Mouse (Mus musculus) cerebral cortex, adult 2 months (tissue): ENCODE results near the gene Ccdc22.

Experiments
- WGBS: fragments of 180-500 bp; shearing (Covaris S2); methylation state at CpG from one replicate; pipeline ENCODE4 v1.1.7; 2018; 5-methylcytosine and 5-hydroxymethylcytosine counted together

The Ccdc22 gene

GRCm38 (mm10) chrX:7604879-7605574 lies at the start of gene Ccdc22:
Gene Ccdc22, minus strand, starts transcription at chrX:7605517.
- WGBS = 6% methylated on average over 28 of the region's 28 CpGs

DNA sequence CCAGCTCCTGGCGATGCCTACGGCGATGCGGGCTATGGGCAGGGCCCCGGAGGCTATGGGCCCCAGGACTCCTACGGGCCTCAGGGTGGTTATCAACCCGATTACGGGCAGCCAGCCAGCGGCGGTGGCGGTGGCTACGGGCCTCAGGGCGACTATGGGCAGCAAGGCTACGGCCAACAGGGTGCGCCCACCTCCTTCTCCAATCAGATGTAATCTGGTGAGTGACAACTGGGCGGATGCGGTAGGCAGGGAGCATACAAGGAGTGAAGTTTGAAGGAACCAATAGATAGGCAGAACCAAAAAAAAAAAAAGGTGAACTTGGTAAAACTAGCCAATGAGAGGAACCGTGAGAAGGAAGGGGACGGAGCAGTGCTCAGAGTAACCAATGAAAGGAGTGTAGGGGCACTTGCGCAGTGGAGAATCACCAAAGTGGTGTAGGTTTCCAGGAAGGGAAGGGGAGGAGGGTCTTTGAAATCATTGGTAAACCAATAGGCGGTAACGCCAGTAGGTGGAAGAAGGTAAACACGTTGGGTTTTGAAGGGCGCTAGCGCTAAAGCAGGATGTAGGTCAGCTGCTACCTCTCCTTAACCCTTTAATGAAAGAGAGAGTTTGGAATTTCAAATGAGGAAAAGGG lies 43.5 kb upstream of the Ccdc22 start:
- WGBS = 6% methylated on average over 25 of the region's 25 CpGs

GRCm38 (mm10) chrX:7645349-7645748 lies 40.0 kb upstream of the Ccdc22 start:
- 9% methylated on average over 5 of the region's 5 CpGs for WGBS

GRCm38 (mm10) chrX:7640785-7641184 lies 35.5 kb upstream of the Ccdc22 start:
- 45% methylated on average over 12 of the region's 12 CpGs for WGBS

DNA sequence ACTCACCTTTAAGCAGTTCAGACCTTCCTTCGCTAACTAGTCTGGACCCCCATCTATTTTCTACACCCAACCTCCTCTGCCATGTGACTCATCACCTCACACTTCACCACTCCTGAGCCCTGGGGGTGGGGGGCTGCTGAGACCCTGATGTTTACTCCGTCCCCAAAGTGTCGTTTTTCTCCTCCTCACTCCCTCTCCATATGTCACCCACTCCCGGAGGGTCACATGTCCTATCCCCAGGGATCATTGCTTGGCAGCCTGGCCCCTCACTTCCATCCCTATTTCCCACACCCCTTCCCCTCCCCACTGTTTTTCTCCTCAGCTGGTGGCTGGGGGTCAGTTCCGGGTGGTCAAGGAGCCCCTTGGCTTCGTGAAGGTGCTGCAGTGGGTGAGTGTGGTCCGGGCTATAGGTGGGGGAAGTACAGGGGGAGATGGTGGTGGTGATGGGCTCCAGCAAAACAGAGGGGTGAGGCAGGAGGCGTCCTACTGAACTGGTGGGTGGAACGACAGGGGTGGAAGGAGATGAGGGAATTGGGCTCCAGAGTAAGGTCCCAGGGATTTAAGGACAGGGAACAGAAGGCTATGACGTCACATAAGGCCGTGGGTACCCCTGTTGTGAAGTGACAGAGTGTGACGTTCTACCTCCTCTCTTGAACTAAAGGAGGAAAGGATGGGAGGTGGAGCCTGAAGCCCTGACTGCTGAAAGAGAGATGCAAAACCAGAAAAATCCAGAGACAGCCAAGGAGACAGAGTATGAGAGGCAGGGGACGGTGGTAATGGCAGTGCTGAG lies 34.4 kb upstream of the Ccdc22 start:
- 7% methylated on average over 13 of the region's 13 CpGs for WGBS

DNA sequence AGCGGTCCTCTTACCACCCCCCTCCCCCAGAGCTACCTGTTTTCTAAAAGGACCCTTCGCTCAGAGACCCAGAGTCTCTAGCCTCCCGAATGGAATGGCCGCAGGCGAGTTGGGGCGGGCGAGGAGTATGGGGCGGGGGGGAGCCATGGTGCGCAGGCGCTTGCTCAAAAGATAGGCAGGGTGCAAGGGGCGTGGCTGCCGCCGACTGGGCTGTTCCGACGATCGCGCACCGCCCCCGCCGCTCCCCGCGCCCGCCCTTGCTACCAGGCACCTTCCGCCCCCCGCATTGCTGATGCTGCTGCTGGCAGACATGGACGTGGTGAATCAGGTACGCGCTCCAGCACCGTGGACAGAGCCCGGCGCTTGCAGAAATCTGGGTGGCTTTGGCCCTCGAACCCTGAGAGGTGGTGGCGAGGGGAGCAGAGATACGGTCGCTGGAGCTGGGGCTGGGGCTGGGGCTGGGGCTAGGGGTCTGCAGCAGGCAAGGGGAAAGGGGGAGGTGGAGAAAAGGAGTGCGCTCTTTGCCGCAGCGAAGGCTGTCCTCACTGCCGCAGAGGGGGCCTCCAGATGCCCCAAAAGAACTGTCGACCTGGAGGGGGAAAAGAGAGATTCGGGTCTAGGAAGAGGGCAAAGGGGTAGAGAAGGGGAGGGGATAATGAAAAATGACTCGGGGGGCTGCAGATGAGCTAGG lies 33.2 kb upstream of the Ccdc22 start, which contains the start of gene Syp:
Gene Syp, plus strand, starts transcription at position 71 of the 691 bp plus-strand sequence.
- WGBS = 2% methylated on average over 38 of the region's 42 CpGs

GRCm38 (mm10) chrX:7635101-7635500 lies 29.8 kb upstream of the Ccdc22 start:
- WGBS = 41% methylated on average over 3 of the region's 3 CpGs

DNA sequence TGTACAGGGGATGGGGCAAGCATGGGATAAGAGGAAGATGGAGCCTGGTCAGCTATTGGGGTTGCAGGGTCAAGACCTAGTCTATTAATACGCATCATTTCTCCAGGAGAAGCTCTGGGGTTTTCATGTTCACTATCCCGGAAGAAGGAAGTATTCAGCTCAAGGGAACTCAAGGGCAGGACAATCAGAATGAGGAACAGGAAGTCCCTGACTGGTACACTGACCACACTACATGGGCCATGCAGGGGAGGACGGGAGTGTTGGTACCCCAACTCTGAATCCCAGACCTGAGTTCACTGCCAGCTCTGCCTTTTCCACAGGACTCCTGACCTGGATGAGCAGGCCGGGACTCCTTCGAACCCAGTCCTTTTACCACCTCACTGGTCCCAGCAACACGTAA lies 27.2 kb upstream of the Ccdc22 start:
- 97% methylated on average over 6 of the region's 6 CpGs for WGBS

GRCm38 (mm10) chrX:7617889-7618551 lies 12.7 kb upstream of the Ccdc22 start:
- WGBS = 90% methylated on average over 12 of the region's 12 CpGs

DNA sequence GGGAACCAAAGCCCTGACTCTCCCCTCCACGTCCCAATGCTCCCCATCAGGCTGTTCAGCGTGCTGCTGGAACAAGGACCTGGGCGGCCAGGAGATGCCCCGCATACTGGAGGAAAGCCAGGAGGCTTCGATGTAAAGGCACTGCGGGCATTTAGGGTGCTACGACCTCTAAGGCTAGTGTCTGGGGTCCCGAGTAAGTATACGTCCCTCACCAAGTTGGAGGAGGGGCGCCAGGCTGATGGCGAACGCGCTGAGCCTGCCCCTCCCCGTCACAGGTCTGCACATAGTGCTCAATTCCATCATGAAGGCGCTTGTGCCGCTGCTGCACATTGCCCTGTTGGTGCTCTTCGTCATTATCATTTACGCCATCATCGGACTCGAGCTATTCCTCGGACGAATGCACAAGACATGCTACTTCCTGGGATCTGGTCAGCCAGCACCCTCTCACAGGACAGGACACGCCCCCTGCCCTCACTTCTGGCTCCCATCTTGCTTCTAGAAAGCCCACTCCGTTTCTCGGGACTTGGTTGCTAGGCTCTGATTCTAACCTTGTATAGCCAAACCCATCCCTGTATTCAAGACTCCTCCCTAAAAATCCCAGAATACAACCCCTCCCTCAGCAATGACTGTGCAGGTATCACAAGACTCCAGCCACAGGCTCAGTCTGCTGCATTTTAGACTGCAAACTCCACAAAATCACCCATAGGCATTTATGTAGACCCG lies 5.4 kb upstream of the Ccdc22 start:
- 4% methylated on average over 26 of the region's 26 CpGs for WGBS

DNA sequence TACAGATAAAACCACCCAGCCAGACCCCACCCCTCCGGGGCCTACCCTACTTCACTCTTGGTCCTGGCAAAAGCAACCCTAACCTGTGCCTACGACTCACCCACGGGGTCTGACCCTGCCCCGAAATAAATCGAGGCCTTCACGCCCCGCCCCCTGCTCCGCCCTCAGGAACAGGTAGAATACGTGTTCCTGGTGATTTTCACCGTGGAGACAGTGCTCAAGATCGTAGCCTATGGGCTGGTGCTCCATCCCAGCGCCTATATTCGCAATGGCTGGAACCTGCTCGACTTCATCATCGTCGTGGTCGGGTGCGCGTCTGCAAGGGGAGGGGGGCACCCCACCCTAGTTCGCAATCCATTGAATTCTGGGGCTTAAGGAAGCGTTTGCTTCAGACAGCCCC lies 4.7 kb upstream of the Ccdc22 start:
- 7% methylated on average over 21 of the region's 21 CpGs for WGBS

- 86% methylated on average over 6 of the region's 6 CpGs for WGBS
Observed at GRCm38 (mm10) chrX:7606783-7607182, 1.5 kb upstream of the Ccdc22 start, which contains the start of gene Cacna1f. Gene Cacna1f, plus strand, starts transcription at chrX:7607083.

DNA sequence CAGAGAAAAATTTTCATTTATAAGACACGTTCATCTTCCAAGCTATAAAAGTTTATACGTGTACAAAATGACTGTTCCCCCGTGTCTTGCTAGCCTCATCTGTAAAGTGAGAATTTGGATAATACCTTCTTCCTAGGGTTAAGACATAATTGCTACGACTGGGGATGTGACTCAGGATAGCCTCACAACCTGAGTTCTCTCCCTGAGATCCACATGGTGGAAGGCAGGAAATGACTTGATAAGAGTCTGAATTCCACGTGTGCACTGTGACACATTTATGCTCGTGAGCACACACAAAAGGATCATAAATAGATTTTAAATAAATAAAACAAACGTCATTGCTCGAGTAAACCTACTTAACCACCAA lies 241 bp upstream of the Ccdc22 start:
- WGBS = 27% methylated on average over 8 of the region's 8 CpGs

GRCm38 (mm10) chrX:7604004-7604403 lies 1.3 kb downstream of the Ccdc22 start:
- WGBS = 72% methylated on average over 7 of the region's 7 CpGs

DNA sequence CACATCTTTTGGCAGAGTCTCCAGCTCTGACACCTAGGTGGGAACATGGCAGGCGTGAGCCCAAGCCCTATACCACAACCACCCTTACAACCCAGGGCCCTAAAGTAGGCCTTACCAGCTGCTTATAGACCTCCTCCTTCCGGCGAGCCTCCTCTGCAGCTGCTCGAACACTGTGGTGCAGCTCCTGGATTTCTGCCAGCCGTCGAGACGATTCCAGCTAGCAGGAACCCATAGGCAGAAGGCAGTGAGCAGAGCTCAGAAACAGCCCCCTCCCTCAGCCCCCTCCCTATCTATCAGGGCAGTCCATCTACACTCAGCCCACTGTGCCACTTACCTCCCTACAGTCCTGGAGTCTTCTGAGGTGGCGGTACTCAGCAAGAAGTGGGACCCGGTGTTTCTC lies 9.9 kb downstream of the Ccdc22 start:
- 43% methylated on average over 9 of the region's 9 CpGs for WGBS

DNA sequence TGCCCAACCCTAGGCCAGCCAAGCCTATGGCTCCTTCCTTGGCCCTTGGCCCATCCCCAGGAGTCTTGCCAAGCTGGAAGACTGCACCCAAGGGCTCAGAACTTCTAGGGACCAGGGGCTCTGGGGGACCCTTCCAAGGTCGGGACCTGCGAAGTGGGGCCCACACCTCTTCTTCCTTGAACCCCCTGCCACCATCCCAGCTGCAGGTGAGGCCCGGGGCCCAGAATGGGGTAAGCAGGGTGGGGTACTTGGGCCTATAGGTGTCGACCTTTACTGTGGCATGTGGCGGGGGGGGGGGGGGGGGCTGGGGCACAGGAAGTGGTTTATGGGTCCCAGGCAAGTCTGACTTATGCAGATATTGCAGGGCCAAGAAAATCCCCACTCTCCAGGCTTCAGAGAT lies 19.0 kb downstream of the Ccdc22 start:
- 90% methylated on average over 4 of the region's 5 CpGs for WGBS

DNA sequence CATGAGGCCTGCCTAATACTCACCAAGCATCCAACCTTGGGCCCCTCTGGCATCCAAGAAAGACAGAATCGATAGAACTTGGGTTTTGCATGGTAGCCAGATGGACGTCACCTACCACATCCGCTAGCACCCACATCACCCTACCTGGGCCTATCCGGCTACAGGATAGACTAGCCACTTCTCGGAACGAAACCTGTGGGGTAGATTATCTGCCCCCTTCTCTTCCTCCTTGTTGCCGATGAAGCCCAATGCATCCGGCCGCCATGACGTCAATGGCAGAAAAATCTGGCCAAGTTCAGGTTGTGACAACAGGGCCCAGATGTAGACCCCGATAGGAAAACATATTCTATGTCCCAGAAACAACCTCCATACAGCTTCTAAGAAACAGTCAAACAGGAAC lies 21.4 kb downstream of the Ccdc22 start:
- 96% methylated on average over 11 of the region's 11 CpGs for WGBS

DNA sequence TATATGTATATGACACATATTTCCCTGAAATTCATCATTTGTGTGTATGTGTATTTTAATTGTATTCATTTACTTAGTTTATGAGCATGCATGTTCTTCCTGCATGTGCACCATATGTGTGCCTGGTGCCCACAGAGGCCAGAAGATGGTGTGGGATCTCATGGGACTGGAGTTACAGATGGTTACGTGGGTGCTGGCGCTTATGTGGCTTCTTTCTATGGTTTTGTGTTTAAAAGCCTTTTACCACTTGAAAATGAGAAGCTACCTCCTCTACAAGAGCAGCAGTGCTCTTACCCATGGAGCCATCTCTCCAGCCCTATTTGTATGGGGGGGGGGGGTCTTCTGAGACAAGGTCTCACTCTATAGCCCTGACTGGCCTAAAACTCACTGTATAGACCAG lies 24.2 kb downstream of the Ccdc22 start:
- 64% methylated on average over 2 of the region's 2 CpGs for WGBS

DNA sequence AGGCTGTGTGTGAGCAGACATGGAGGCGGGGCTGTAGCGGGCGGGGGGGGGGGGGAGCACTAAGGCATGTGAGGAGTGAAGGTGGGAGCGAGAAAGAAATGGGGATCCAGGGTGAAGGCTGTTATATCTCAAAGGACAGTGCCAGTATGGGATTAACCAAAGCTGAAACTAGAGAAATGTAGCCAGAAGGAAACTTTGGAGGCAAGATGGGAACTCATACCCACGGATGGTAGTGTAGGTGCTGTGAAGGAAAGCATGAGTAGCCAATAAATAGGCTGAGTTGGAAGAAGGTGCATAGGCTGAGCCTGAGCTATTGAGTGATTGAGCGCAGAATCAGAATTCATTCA lies 30.5 kb downstream of the Ccdc22 start:
- WGBS = 9% methylated on average over 6 of the region's 6 CpGs

DNA sequence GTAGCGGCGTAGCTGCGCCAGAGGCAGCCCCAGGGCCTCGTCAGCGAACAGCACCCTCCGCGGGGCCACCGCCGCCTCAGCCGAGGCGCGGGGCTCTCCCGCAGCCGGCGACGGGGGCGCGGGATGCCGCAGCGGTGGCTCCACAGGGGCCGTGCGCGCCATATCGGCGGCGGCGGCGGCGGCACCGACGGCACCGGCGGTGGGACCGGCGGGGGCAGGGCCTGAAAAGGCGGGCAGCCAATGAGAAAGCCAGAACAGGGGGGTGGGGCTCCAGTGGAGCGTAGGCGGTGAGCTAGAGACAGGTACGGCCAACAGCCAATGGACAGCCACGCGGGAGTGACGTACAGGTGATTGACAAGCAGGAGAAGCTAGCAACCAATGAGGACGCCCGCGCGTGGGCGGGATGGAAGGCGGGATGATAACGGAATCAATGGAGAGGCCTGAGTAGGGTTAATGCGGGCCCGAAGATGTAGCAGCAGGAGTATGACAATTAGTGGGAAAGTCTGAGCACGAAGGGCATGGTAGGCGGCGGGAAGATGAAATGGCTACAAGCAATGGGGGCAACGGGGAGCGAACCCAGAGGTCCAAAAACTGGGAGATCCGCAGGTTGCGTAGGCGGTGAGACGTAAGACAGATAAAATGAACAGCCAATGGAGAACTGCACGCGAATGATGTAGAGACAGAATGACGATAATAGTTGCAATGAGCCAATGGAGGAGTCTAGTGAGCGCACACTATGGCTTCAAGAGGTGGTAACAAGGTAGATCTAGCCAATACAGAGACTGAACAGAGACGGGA lies 31.0 kb downstream of the Ccdc22 start, which contains the start of gene Ppp1r3f:
Gene Ppp1r3f, minus strand, starts transcription at position 197 of the 798 bp plus-strand sequence.
- WGBS = 11% methylated on average over 58 of the region's 65 CpGs
